Mouse (Mus musculus) lung, adult 2 months (tissue): ENCODE results near the gene Gria1.

Source experiments
- CTCF ChIP-seq: fragments of 200-500 bp; IDR thresholded peaks from 2 replicates; pipeline ENCODE4 v1.5.1; 2011; ENCODE audit warnings: mild to moderate bottlenecking, low read length, control low read depth; ENCODE audit not compliant: insufficient read depth
- POLR2A ChIP-seq: fragments of 200-500 bp; IDR thresholded peaks from 2 replicates; pipeline ENCODE4 v1.6.1; 2011; ENCODE audit warnings: low read depth, mild to moderate bottlenecking, control low read depth, low read length, borderline replicate concordance; ENCODE audit errors: extremely low read depth

DNA sequence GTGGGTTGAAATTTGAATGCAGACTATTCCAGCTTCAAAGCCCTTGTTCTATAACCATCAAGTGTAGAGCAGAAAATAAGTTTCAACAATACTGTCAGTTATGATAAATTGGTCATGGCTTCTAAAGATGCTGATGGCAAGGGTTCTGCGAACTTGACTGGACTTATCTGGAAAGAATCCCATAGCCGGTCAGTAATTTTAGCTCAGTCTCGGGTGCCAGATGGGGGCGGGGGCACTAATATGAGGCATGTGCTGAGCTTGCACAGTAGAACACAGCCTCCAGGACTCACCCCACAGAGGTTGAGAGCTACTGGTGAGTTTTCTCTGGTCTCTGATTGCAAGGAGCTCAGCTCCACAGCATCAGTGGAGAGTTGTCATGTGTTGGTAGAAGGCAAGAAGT, 140.5 kb downstream of the Gria1 start:
- TF ChIP-seq CTCF (no peak), POLR2A (no peak)
